Mouse (Mus musculus) gastrocnemius, adult 2 months (tissue): ENCODE measurements around the gene Cdk19. TPM values are rescaled to one million over a fixed set of nuclear protein-coding genes. Genes with fewer than 3 reads are reported as not detected.
A peak's percentile ranks its signal among the peaks of the same experiment; 100 is the strongest.
"Not testable (repeated sequence)": the region's sequence is repeated elsewhere in the genome, so short reads cannot be mapped to it uniquely, and the experiment has no call there.

Source experiments
- DNase-seq: peaks from one replicate; pipeline ENCODE4 v3.0.0; 2022
- H3K27ac ChIP-seq: fragments of 200-600 bp; 2 replicates; pipeline ENCODE4 v1.8.1; 2022; ENCODE audit warnings: mild to moderate bottlenecking
- H3K4me3 ChIP-seq: fragments of 200-600 bp; 2 replicates; pipeline ENCODE4 v1.8.1; 2022; ENCODE audit warnings: mild to moderate bottlenecking, moderate library complexity
- CTCF ChIP-seq: fragments of 200-600 bp; IDR thresholded peaks from 2 replicates; pipeline ENCODE4 v1.8.1; 2022; ENCODE audit warnings: antibody characterized with exemption, mild to moderate bottlenecking, moderate library complexity
- intact Hi-C: fragments of 180-260 bp; cut with DNase I; formaldehyde crosslinking; loops from one replicate; pipeline ENCODE4 v1.15.1; 2025
- total RNA-seq, 2 experiments: library from RNA; stranded (reverse); gene quantifications; 2 replicates each; pipeline ENCODE4 v1.2.3; 2021

Cdk19 gene
- total RNA-seq, 2 experiments from 2014 or later, result 5.9 to 32.3 TPM

DNA sequence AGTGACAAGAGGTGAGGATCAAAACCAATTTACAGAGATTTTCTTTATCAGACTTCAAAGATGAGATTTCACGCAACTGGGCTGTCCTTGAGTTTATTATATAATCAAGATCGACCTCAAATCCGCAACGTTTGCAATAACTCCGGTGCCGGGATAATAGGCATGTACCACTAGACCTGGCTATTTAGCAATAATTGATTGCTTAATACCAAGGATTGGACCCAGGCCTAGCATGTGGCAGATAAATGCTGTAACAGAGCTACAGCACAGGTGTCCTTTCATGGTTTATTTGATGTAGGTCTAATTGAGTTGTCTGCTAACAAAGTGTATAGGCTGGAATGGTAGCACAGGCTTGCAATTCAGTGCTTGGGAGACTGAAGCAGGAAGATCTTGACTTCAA lies 172.8 kb downstream of the Cdk19 start:
- no peak for DNase-seq
- no peak overlapping the region for H3K27ac ChIP-seq
- H3K4me3 ChIP-seq, result no peak overlapping the region
- intact Hi-C loops, result no loop called here
- no peak for TF ChIP-seq CTCF

DNA sequence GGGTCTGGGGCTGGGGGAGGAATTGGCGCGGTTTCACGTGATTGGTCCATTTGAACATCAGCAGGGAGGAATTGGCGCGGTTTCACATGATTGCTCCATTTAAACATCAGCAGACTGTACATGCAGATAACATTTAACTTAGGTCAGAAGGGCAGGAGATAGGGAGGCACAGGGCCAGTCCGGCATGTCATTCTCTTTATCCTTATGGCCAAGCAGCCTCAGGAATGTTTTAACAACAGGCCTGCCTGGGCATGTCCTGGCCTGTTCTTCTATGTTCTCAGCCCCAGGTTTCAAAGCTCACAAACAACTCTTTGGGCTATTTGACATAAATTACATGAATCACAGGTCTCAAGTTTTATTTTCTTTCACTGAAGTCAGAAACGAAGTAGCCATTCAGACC lies 173.6 kb downstream of the Cdk19 start:
- intact Hi-C loops, H3K4me3 ChIP-seq, DNase-seq, H3K27ac ChIP-seq: not testable (repeated sequence)

DNA sequence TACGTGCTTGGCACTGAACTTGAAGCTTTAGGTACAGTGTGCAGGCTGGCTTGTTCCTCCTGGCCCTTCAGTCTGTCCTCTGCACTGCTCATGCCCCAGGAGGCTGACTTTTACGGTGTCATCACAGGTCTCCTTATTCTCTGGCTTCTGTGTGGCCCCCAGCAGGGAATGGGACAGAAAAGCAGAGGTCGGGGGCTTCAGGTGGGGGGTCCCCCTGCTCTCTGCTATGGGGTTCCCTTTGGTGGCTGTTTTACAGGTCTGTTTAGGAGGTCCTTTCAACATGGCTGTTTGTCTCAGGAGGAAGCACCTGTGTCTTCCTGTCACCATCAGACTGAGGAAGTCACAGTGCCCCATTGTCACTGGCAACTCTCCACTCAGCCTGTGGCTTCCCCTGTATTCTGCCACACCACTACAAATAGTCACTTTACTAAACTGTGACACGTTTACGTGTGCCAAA lies 175.9 kb downstream of the Cdk19 start:
- no peak for TF ChIP-seq CTCF
- Histone ChIP-seq H3K4me3 (no peak overlapping the region), H3K27ac (no peak overlapping the region)
- no peak for DNase-seq
- intact Hi-C loops, result no loop called here

DNA sequence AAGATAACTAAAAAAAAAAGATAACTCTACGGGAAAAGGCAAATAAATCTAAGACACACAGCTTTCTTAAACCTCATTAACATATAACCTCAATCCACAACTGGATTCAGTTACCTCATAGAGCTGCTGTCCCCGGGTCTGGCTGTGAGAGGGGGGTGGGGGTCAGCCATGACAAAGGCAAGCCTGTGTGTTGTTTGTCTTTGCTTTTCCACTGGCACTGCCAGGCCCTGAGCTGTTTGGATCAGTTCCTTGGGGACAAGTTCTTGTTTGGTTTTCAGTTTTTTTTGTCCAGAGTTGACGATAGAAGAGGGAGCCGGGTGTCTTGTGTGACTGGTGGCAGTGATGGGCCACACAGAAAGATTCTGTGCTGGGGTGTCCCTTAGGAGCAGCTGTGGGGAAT lies 177.1 kb downstream of the Cdk19 start:
- Histone ChIP-seq H3K27ac (no peak overlapping the region), H3K4me3 (no peak overlapping the region)
- no peak for TF ChIP-seq CTCF
- no peak for DNase-seq
- intact Hi-C loops, result no loop called here

DNA sequence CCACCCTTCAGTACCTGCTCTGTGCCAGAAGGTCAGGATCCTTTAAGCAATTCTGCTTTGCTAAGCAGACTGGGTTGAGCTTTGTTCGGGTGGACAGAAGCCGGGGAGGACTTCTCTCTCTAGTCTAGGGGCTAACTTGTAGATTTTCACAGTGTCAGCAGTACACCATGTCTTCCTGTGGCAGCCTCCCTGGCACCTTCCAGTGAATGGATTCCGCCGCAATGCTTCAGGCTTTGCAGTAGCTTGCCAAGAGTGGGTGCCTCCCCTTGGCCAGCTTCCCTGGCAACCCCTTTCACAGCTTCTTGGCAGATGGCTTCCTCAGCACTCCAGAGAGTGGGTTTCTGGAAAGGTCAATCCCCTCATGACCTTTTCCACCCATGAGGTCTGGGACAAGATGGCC lies 180.2 kb downstream of the Cdk19 start:
- DNase-seq, result peak; percentile 38

DNA sequence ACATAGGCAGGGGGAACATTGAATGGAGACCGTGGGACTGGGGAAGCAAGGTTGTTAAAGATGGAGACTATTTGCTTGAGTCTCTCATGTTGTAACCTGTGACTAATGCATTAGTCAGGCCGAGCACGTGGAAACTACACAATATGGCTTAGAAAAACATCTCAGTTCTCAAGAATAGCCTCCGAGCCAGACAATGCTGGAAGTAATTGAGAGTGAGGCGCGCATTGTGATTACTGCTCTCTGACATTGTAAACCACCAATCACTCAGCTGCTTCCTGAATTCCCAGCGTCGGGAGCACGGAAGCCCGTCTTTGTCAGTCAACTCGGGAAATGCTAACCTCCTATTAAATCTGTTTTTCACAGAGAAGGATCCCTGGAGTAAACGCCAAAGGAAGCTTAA lies 182.2 kb downstream of the Cdk19 start:
- no peak for DNase-seq
- H3K4me3 ChIP-seq, result no peak overlapping the region
- peak overlapping the region; percentile 31; the same call in 1 of the 2 replicates for H3K27ac ChIP-seq
- TF ChIP-seq CTCF, result no peak
- intact Hi-C loops, result loop anchor here (5.0 to 10.0 kb wide), 2 partner anchors 177 to 219 kb away; partner anchors contain the start of gene Amd1

More for the DNA sequence above, 180.2 kb downstream of the Cdk19 start:
- intact Hi-C loops, result no loop called here
- no peak for TF ChIP-seq CTCF
- H3K27ac ChIP-seq, result no peak overlapping the region
- H3K4me3 ChIP-seq, result no peak overlapping the region

DNA sequence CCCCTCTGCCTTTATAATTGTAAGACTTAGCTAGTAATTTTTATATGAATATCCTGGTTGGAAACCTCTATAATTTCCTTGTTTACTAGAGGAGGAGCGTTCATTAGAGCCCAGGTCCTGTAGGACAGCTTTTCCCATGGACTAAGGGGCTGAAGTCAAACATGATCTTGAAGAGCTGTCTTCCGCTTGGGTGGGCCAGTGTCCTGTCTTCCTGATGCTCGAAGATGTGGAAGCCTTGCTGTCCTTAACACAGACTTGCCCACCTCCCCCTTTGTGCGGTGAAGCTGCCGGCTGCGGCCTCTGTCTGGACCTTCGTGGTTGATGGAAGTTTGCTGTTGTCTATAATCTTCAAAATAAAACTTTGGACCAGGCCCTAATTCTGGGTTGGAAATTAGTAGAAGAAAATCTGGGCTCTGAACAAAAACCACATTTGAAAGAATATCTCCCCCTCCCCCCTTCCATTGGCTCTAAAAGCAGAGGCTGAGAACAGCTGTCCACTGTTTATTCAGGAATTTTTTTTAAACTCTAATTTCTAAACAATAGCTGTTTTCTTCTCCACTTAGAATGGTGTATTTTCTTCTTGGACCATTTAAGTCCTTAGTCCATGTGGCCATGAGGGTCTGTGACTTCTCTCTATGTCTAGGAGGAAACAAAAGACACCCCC lies 184.1 kb downstream of the Cdk19 start:
- DNase-seq, result no peak
- H3K4me3 ChIP-seq, result no peak overlapping the region
- intact Hi-C loops, result loop anchor here (5.0 to 10.0 kb wide), 2 partner anchors 179 to 221 kb away; partner anchors contain the start of gene Amd1
- no peak for TF ChIP-seq CTCF
- peak overlapping the region; percentile 16; the same call in 1 of the 2 replicates for H3K27ac ChIP-seq

DNA sequence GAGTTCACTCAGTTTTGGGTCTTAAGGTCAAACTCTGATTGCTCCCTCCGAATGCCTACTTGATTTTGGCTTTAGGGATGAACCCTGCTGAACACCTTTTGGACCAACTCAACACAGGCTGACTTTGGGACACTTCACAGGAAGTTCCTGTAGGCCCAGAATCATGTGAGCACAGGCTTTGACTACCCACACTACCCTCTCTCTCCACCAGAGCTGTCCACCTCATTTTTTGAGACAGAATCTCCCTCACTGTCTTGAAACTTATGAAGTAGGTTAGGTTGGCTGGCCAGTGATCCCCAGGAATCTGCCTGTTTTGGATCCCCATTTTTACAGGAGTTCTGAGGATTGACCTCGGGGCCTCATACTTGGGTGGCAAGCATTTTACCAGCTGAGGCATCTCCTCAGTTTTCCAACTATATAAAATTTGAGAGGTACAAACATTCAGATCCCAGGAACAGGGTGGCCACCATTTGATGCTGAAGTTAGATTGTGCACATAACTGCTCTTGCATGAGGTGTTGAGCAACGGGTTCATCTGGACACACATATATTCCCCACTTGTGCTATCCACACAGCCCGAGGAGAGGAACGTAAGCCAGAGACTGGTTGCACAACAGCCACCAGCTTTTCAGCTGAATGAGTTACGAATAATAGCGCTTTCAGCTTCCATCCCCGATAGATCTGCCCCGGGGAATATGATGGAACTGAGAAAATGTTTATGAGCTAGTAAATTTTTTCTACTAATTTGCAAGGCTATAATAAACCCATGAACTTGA lies 184.9 kb downstream of the Cdk19 start:
- H3K27ac ChIP-seq, result peak overlapping the region; percentile 10
- intact Hi-C loops, result loop anchor here (5.0 to 10.0 kb wide), 2 partner anchors 179 to 222 kb away; partner anchors contain the start of gene Amd1
- DNase-seq, result peak; percentile 48
- TF ChIP-seq CTCF, result no peak
- H3K4me3 ChIP-seq, result peak overlapping the region; percentile 43

DNA sequence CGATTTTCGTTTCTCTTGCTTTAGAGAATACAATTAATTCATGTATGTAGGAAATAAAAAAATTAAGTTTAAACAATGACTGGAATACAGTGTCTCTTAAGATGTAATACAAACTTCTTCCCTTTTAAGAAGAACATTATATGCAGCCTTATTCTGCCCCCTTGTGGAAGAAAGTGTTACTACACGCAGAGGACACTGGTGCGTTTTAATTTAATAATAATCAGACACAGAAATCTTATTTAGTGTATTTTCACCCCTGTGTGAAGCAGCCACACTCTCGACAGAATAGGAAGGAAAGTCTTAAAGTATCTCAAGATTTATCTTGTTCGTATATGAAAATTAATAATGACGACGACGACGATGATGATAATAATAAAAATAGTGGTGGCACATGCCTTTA lies 185.6 kb downstream of the Cdk19 start:
- H3K4me3 ChIP-seq, result peak overlapping the region; percentile 43
- peak; percentile 98 for TF ChIP-seq CTCF
- H3K27ac ChIP-seq, result no peak overlapping the region
- no peak for DNase-seq
- intact Hi-C loops, result loop anchor here (1.0 to 10.0 kb wide), 3 partner anchors 180 to 268 kb away; partner anchors contain the start of gene Amd1

DNA sequence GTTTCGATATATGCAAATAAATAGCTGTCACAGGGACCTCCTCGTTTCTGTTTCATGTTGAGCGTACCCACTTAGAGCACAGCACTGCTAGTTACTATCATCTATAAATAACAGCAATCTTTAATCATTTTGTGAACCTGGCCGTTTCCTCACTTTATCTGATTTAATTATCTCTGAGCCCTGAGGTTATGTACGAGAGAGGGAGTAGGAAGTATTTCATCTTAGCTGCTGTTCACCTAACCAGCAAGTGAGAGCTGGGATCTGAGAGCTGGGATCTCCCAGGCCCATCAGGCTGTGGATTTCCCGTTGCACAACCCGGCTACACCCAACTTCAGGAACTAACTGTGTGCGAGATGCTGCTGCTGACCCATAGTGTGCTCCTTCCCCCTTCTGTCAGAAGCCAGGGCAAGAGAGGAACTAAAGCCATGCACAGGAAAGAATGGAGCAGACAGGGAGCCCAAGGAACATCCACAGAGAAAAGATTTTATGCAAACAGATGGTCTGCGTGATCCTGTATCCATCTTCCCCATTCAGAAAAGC lies 186.3 kb downstream of the Cdk19 start:
- TF ChIP-seq CTCF, result no peak

DNA sequence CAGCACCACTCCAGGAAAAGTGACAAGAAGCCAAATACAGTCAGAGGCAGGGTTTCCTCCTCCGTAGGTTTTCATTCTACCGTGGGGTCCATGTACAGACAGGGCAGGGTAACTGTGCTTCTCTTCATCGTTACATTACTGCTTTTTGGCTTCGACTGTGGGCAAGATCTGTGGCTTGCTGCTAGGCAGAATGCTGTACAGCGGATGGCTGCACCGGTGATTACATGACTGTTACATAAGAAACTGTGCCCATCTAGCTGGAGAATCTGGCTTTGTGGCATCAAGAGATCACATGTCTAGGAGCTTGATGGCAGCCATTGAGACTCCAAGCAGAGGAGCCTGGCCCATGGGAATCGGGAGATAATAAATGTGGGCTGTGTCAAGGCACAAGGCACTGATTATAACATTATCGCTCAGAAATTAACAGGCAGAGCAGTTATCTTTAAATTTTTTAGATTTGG lies 187.0 kb downstream of the Cdk19 start:
- no peak for DNase-seq
- no peak for TF ChIP-seq CTCF
- Histone ChIP-seq H3K4me3 (no peak overlapping the region), H3K27ac (peak overlapping the region; percentile 13; the same call in 1 of the 2 replicates)
- intact Hi-C loops, result loop anchor here (10.0 kb wide), 1 partner anchor 182 kb away; no protein-coding TSS in a partner anchor

More for the DNA sequence above, 186.3 kb downstream of the Cdk19 start:
- Histone ChIP-seq H3K4me3 (no peak overlapping the region), H3K27ac (peak overlapping the region; percentile 13; the same call in 1 of the 2 replicates)
- intact Hi-C loops, result loop anchor here (1.0 to 10.0 kb wide), 2 partner anchors 181 to 268 kb away; no protein-coding TSS in a partner anchor
- no peak for DNase-seq

DNA sequence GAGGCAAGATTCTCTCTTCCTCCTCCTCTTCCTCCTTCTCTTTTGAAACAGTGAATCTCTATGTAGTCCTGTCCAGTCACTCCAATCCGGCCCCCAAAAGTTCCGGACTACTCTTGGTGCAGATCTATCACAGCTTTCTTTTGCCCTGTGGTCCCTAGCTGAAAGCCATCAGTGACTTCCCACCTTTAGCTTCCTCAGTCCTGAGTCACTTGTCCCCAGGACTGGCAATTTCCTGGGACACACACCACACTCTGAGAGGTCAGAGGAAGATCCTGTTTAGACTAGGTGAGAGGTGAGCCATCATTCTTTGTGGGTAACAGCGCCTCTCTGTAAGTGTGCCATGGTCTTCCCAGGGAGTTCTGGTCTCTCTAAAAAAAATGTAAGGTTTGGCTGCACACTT lies 187.6 kb downstream of the Cdk19 start:
- H3K4me3 ChIP-seq, result no peak overlapping the region
- DNase-seq, result no peak
- H3K27ac ChIP-seq, result no peak overlapping the region
- intact Hi-C loops, result loop anchor here (10.0 kb wide), 1 partner anchor 182 kb away; no protein-coding TSS in a partner anchor
- TF ChIP-seq CTCF, result no peak
